Mouse (Mus musculus) embryonic facial prominence, embryonic 14.5 days (tissue): Measurements from ENCODE around the gene Il1rn. TPM values are rescaled to one million over a fixed set of nuclear protein-coding genes. Genes with fewer than 3 reads are reported as not detected.

Experiments used
- polyA plus RNA-seq: library from polyadenylated mRNA; unstranded; fragments of >200 nt; fragmentation: Nextera tagmentation; extraction: Ambion mirVana; gene quantifications from 2 replicates; pipeline ENCODE4 v1.2.1, GENCODE M21; 2014

The Il1rn gene
- polyA plus RNA-seq, 1 experiment from 2014 or later = 1.9 TPM

Other genes starting within 250 kb of the Il1rn start
- gene Tbpl2, start 240.3 kb upstream of the Il1rn start, polyA plus RNA-seq = not detected in 2 replicates
- gene Il1f8, start 183.7 kb upstream of the Il1rn start, polyA plus RNA-seq = not detected in 2 replicates
- gene Il1f9, start 150.4 kb upstream of the Il1rn start, polyA plus RNA-seq = 0.63 TPM in 1 of 2 replicates, not detected in the other
- gene Il1f6, start 121.4 kb upstream of the Il1rn start, polyA plus RNA-seq = 0.38 TPM in 1 of 2 replicates, not detected in the other
- gene Il1f5, start 59.9 kb upstream of the Il1rn start, polyA plus RNA-seq = 2.4 and 3.5 TPM in 2 replicates
- gene Il1f10, start 45.7 kb upstream of the Il1rn start, polyA plus RNA-seq = not detected in 2 replicates
- 2.4 and 2.7 TPM in 2 replicates for gene Psd4, start 30.7 kb downstream of the Il1rn start, polyA plus RNA-seq
- 0.77 and 0.97 TPM in 2 replicates for gene Pax8, start 138.7 kb downstream of the Il1rn start, polyA plus RNA-seq